Mouse (Mus musculus) kidney, adult 2 months (tissue): ENCODE measurements around the gene Yipf3.

ENCODE experiments used
- CTCF ChIP-seq: fragments of 200-500 bp; conservative IDR thresholded peaks from 2 replicates; pipeline ENCODE4 v1.5.1; 2011; ENCODE audit warnings: low read depth, mild to moderate bottlenecking, control low read depth, low read length, moderate library complexity, mixed read lengths; ENCODE audit not compliant: insufficient read depth, insufficient read length
- POLR2A ChIP-seq: fragments of 200-500 bp; IDR thresholded peaks from one replicate; pipeline ENCODE4 v1.6.1; 2011; ENCODE audit warnings: low read depth, low read length, control low read depth

DNA sequence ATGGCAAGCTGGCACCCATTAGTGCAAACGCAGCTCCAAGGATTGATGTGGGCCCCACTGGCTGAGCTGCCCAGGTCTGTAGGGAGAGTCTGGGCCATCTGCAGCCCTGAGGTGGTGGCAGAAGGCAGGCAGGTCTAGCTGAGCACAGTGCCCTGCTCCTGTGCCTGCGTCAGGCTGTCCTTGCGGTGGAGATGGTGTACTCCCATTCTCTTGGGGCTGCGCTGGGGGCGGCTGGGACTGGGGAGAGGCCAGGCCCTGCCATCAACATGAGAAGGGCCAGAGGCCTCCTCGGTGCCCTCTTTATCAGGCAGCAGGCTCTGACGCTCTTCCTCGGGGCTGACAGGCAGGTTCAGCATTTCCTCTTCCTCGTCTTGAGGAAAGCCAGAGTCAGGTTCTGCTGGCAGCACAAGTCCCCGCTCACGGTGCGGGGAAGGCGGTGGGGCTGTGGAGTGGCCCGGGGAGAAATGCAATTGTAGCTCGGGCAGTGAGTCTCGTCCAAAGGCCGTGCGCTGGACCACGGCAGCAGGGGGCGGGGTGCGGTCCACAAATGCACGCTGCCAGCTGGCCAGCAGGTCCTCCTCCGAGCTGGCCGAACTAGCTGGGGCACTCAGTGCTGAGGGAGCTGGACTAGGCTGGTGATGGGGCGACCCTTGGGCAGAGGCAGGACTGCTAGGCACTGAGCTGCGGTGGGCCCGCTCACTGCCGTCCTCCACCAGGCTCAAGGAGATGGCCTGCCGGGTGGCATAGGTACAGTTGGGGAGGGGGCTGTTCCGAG is 10.6 kb downstream of the Yipf3 start:
- TF ChIP-seq POLR2A: no peak
- no peak for TF ChIP-seq CTCF
